Mouse (Mus musculus) brown adipose tissue, adult 24 weeks (tissue): ENCODE measurements around the gene Rhno1. TPM values are rescaled to one million over a fixed set of nuclear protein-coding genes. Genes with fewer than 3 reads are reported as not detected.
A peak's percentile ranks its signal among the peaks of the same experiment; 100 is the strongest.
"Not testable (repeated sequence)": the region's sequence is repeated elsewhere in the genome, so short reads cannot be mapped to it uniquely, and the experiment has no call there.

Source experiments
- H3K27ac ChIP-seq: fragments of 200-500 bp; replicated peaks from 2 replicates; pipeline ENCODE4 v1.5.1; 2012; ENCODE audit warnings: low read depth, mild to moderate bottlenecking, low read length
- H3K4me1 ChIP-seq: fragments of 200-500 bp; 2 replicates; pipeline ENCODE4 v1.6.1; 2012; ENCODE audit warnings: low read length, mixed read lengths; ENCODE audit not compliant: control insufficient read depth, insufficient read depth, insufficient read length
- H3K4me3 ChIP-seq: fragments of 200-500 bp; 2 replicates; pipeline ENCODE4 v1.5.1; 2012; ENCODE audit warnings: low read depth, mild to moderate bottlenecking, low read length, moderate library complexity; ENCODE audit not compliant: insufficient read depth
- polyA plus RNA-seq: library from polyadenylated mRNA; stranded (reverse); fragments of >200 nt; gene quantifications from 2 replicates; pipeline ENCODE4 v1.2.4, GENCODE M21; 2012; ENCODE audit not compliant: missing spikeins, insufficient read depth, insufficient read length

The Rhno1 gene
- 11.1 and 13.1 TPM in 2 replicates for polyA plus RNA-seq

GRCm38 (mm10) chr6:128362381-128363006 is at the start of gene Rhno1, which contains the start of gene Foxm1:
Gene Rhno1, minus strand, starts transcription at chr6:128362911.
Gene Foxm1, plus strand, starts transcription at chr6:128362967.
- peak within 1 kb of the TSS; percentile 78 for H3K4me3 ChIP-seq

DNA sequence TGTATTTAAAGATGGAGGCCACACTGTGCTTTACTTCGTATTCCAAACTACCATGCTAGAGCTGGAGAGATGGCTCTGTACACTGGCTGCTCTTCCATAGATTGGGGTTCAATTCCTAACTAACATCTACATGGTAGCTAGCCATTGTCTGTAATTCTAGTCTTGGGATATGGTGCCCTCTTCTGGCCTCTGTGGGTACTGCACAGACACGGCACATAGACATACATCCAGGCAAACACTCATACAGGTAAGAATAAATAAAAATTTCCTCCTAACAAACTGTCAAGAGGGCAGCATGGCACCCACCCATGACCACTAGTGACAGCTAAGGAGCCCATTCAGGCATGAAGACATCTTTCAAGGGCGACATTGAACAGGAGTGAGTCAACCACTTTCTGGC is 48.4 kb upstream of the Rhno1 start:
- Histone ChIP-seq H3K27ac (no peak overlapping the region), H3K4me3 (no peak overlapping the region), H3K4me1 (no peaks in the 10 kb centered on the region)

More at GRCm38 (mm10) chr6:128362381-128363006, at the start of gene Rhno1, which contains the start of gene Foxm1:
- H3K27ac ChIP-seq: peak within 1 kb of the TSS; percentile 54
- no peaks in the 10 kb centered on the region for H3K4me1 ChIP-seq

GRCm38 (mm10) chr6:128410305-128410704 is 47.6 kb upstream of the Rhno1 start:
- Histone ChIP-seq H3K4me1 (no peaks in the 10 kb centered on the region), H3K4me3 (no peak overlapping the region), H3K27ac (no peak overlapping the region)

DNA sequence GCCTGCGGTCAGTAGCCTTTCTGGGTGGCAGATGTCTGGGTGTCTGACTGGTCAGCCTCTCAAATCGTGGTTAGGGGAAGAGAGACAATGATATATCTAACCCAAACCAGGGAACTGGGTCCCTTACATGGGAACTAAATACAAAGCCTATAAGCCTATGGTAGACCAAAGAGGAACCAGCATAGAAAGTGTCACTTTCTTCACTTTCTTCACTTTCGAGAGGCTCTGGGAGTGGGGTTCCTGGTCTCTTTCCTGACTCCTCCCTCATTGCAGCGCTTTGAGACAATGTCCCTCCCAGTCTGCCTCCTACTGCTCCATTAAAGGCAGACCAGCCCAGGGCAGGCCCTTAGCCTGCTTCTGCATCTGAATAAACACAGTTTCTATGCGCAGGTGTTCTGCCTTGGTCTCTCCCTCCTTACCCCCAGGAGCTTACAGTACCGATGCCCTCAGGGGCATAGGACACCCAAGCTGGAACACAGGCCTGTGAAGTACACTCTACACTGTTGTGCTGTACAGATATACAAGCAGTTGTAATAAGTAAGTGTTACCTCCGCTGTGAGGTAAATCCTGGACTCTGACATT is 45.9 kb upstream of the Rhno1 start:
- peaks cover 5% of the 10 kb centered on the region; the same call in 1 of the 2 replicates for H3K4me1 ChIP-seq
- no peak overlapping the region for H3K4me3 ChIP-seq

GRCm38 (mm10) chr6:128404708-128405107 is 42.0 kb upstream of the Rhno1 start:
- H3K4me1 ChIP-seq: peaks cover 12% of the 10 kb centered on the region
- H3K4me3 ChIP-seq: no peak overlapping the region

More for the DNA sequence above, 45.9 kb upstream of the Rhno1 start:
- no peak overlapping the region for H3K27ac ChIP-seq

GRCm38 (mm10) chr6:128399421-128400185 is 36.9 kb upstream of the Rhno1 start:
- peak overlapping the region; percentile 12; the same call in 1 of the 2 replicates for H3K4me3 ChIP-seq
- H3K27ac ChIP-seq: no peak overlapping the region; the same call in 1 of the 2 replicates
- peaks cover 11% of the 10 kb centered on the region for H3K4me1 ChIP-seq

More at GRCm38 (mm10) chr6:128404708-128405107, 42.0 kb upstream of the Rhno1 start:
- H3K27ac ChIP-seq: no peak overlapping the region

DNA sequence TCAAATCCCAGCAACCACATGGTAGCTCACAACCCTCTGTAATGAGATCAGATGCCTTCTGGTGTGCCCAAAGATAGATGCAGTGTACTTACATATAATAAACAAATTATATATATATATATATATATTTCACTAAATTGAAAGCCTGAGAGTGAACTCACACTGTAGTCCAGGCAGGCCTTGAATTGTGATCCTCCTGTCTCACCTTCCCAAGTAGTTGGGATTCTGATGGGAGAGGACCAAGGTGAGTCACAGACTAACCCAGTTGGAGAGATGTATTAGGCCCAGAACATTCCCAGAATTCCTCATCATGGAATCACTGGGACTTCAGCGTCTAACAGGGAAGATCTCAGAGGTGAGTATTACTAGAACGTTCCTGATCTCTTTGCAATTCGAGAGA is 36.3 kb upstream of the Rhno1 start, which contains the start of gene Nrip2:
Gene Nrip2 (plus strand): TSS at position 301 of the 400 bp plus-strand sequence.
- no peak within 1 kb of the TSS; the same call in 1 of the 2 replicates for H3K27ac ChIP-seq
- H3K4me3 ChIP-seq: peak within 1 kb of the TSS; percentile 12; the same call in 1 of the 2 replicates
- peaks cover 7% of the 10 kb centered on the region for H3K4me1 ChIP-seq

GRCm38 (mm10) chr6:128397574-128398261 is 35.0 kb upstream of the Rhno1 start:
- Histone ChIP-seq H3K27ac (0 out of 2 replicates have a peak overlapping the region, but pooled peaks have one; percentile 28), H3K4me1 (peaks cover 7% of the 10 kb centered on the region), H3K4me3 (no peak overlapping the region)

- no peaks in the 10 kb centered on the region for H3K4me1 ChIP-seq
- H3K27ac ChIP-seq: no peak overlapping the region
- H3K4me3 ChIP-seq: no peak overlapping the region
Measured at GRCm38 (mm10) chr6:128390683-128391082, 28.0 kb upstream of the Rhno1 start.

- Histone ChIP-seq H3K27ac (no peak overlapping the region), H3K4me3 (no peak overlapping the region), H3K4me1 (no peaks in the 10 kb centered on the region)
Measured at GRCm38 (mm10) chr6:128389185-128389584, 26.5 kb upstream of the Rhno1 start.

GRCm38 (mm10) chr6:128385026-128385425 is 22.3 kb upstream of the Rhno1 start:
- no peak overlapping the region for H3K4me3 ChIP-seq
- no peak overlapping the region for H3K27ac ChIP-seq
- no peaks in the 10 kb centered on the region for H3K4me1 ChIP-seq

DNA sequence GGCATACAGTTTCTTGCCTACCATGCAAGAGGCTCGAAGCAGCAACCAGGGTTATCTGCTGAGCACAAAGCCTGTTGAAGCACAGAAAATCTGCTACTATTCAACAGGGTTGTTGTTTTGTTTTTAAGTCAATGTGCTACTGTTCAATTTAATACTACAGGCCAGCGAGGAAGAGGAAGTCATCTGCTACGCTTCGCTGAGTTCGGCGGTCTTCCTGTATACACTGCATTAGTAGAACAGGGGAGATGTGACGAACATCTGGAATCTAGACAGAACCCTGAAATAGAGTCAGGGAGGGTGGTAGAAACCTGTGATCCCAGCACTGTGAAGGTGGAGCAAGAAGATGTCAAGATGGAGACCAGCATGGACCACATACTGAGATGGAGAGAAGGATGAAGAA is 21.0 kb upstream of the Rhno1 start:
- Histone ChIP-seq H3K4me1 (no peaks in the 10 kb centered on the region), H3K27ac (no peak overlapping the region), H3K4me3 (no peak overlapping the region)

- no peak overlapping the region for H3K27ac ChIP-seq
- H3K4me1 ChIP-seq: no peaks in the 10 kb centered on the region
- H3K4me3 ChIP-seq: no peak overlapping the region
Measured at GRCm38 (mm10) chr6:128381254-128381653, 18.5 kb upstream of the Rhno1 start.

DNA sequence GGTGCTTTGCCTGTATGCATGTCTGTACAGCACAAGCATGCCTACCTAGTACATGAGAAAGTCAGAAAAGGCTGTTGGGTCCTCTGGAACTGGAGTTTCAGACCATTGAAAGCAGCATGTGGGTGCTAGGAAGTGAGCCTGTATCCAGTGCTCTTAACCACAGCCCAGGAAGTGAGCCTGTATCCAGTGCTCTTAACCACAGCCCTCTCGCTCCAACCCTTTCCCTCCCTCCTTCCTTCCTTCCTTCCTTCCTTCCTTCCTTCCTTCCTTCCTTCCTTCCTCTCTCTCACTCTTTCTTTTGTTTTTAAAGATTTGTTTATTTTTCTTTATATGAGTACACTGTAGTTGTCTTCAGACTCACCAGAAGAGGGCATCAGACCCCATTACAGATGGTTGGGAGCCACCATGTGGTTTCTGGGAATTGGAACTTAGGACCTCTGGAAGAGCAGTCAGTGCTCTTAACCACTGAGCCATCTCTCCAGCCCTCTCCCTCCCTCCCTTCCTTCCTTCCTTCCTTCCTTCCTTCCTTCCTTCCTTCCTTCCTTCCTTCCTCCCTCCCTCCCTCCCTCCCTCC is 18.0 kb upstream of the Rhno1 start:
- H3K4me3 ChIP-seq, H3K27ac ChIP-seq, H3K4me1 ChIP-seq: not testable (repeated sequence)
